Mouse (Mus musculus) CH12.LX (cell line): ENCODE measurements at regions not wholly inside any gene's neighbourhood (a gene's known extent, or its start where the extent isn't known, plus 50 kb on each side); places are given as distances from the start of the nearest gene placed in this dataset.

Experiments used
- POLR2A ChIP-seq: IDR thresholded peaks from 2 replicates; pipeline ENCODE4 v1.6.1; 2011; ENCODE audit warnings: low read depth, mild to moderate bottlenecking, improper control_type of control experiment, low read length
- UBTF ChIP-seq: IDR thresholded peaks from 2 replicates; pipeline ENCODE4 v1.6.1; 2012; ENCODE audit warnings: low read depth, mild to moderate bottlenecking, inconsistent platforms, low read length, improper control_type of control experiment, moderate library complexity

DNA sequence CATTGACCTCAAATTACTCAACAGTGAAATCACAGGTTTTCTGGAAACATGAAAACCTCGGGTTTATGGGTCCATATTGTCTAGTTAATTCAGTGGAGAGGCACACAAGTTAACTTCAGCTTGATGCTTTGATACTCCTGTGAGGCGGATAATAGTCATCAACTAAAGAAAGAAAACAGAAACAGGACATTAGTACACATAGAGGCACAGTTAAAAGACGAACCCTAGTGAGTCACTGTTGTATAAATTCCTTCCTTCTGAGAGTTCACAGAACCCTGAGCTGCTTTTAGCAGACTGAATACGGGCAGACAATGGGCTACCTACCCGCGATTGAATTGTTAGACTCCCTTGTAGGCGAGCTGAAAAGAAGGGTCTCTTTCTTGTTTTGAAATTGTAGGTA is 101.7 kb downstream of the Tmx1 start:
- TF ChIP-seq POLR2A (no peak), UBTF (no peak)
